Mouse (Mus musculus) megakaryocyte-erythroid progenitor cell, adult 5-6 weeks (primary cell): ENCODE data around the gene Izumo4. TPM values are rescaled to one million over a fixed set of nuclear protein-coding genes. Genes with fewer than 3 reads are reported as not detected.

Experiments used
- ATAC-seq: replicated peaks from 2 replicates; pipeline ENCODE4 v1.8.0; 2016; ENCODE audit warnings: mild to moderate bottlenecking, inconsistent platforms; ENCODE audit not compliant: severe bottlenecking, poor library complexity, low FRiP score, low TSS enrichment
- total RNA-seq, 2 experiments: library from RNA; stranded (forward) in 1 of 2; stranded (reverse) in 1 of 2; fragments of 200-1000, 215-1000 nt in 1 of 2; fragments of >200 nt in 1 of 2; fragmentation: Nextera tagmentation in 1 of 2; gene quantifications; 2 replicates each; pipeline ENCODE4 v1.2.3; 2014 to 2017

Gene Izumo4
- total RNA-seq, 2 experiments from 2014 or later = 3.0 to 26.4 TPM

- ATAC-seq = no peak
These were observed 33.4 kb upstream of the Izumo4 start for GRCm38 (mm10) chr10:80668614-80669013.

DNA sequence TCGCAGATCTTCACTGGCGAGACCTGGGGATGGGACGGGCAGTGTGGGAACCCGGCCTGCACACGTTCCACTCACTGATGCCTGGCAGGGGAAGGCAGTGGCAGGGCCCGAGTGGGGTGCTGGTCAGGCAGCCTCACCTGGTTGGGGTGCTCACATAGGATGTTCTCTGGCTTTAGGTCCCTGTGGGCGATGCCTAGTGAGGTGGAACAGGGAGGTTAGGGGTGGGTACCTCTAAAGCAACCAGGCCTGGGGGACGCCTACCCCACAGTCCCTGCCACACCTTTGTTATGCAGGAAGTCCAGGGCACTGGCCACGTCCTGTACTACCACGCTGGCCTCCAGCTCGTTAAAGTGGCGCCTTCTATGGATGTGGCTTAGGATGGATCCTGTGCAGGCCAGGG lies 33.0 kb upstream of the Izumo4 start:
- ATAC-seq = no peak

GRCm38 (mm10) chr10:80669737-80670485 lies 32.1 kb upstream of the Izumo4 start:
- ATAC-seq = no peak

GRCm38 (mm10) chr10:80670531-80670930 lies 31.5 kb upstream of the Izumo4 start:
- ATAC-seq = no peak

DNA sequence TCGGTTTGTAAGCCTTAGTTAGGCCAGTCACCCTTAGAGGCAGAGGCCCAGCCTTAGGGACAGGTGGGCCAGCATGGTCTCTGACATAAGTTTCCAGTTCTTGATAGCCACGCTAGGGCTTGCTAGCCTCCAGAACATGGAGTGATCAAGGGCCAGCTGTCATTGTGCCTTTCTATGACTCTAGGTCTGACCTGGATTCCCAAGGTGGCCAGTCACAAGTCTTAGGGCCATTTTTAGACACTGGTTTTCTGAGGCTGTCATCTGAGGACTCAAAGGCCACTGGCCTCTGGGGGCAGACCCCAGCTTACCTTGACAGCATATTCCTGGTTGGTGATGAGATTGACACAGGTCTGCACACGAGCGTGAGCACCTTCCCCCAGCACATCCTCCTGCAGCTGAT lies 30.7 kb upstream of the Izumo4 start:
- no peak for ATAC-seq

DNA sequence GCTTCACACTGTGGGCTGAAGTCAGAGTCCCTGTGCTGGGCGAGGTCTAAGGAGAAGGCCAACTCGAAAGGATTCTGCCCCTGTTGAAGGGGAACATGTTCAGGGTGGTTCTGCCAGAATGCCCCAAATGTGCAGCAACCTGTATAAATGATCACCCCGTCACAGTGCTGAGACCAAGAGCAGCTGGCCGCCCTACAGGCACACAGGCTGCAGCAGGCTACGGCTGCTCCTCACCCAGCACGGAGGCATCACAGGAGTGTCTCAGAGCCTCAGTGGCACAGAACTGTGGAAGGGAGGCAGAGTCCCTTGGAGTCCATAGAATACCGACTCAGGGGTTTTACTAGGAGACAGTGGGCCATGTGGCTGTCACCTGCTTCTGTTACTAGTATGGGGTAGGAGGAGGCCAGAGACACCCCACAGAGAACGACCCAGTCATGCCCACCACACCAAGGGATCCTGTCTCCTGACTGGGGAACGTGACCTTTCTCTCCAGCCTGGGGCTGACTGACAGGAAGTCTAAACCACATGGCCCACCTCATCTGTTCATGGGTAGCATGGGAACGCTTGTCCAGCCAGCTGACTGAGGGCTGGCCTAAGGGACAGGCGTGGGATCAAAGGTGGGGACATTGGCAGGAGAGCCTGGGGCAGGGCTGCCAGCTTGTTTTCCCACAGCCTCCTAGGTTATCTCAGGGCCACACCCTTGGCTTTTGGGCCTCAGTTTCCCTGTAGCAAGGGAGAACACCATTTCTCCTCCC lies 29.9 kb upstream of the Izumo4 start:
- no peak for ATAC-seq

GRCm38 (mm10) chr10:80673690-80674089 lies 28.3 kb upstream of the Izumo4 start:
- ATAC-seq = no peak

DNA sequence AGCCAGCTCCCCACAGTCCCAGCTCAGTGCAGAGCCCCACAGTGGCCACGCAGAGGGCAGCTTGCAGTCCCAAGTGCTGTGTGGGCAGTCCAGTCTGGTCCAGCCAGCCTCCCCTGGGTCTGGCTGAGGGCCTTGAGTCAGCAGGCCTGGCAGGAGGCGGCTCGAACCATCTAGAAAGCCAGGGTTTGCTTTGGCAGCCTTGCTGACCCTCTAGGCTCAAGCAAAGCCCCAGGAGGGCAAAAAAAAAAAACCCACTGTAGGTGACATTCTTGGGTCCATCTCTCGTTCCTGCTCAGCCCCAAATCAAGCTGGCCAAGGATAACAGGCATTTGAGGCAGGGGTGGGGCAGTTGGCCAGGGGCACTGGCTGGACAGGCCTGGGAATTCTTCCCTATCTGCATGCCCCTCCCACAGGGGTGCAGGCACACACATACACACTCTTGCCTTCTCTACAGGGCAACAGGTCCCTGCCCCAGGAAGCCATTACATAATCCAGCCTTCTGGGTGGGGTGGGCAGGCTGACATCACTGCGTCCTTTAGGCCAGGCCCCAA lies 27.7 kb upstream of the Izumo4 start:
- ATAC-seq = no peak

DNA sequence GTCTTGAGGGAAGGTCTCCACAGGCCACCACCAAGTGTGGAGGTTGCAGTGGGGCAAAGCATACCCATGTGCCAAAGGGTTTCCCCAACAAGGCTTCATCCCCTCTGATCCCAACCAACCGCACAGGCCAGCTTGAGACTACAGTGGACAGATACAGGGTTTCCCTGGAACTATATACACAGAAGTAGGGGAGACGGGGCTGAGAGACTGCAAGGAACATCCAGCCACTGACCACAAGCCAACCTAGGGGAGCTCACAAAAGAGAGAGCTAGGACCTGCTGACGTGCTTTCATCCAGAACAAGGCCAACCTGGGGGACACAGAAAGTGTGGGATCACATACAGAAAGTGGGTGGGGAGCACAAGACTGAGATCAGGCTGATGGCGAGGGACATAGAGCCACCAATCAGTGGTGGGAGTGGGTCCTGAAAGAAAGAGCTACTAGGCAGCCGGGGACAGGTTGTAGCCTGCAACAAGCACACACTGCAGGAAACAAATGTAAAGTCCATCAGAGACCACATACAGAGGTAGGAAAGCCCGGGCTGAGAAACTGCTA lies 27.1 kb upstream of the Izumo4 start:
- ATAC-seq = no peak

- no peak for ATAC-seq
These were observed 26.4 kb upstream of the Izumo4 start for GRCm38 (mm10) chr10:80675405-80676197.

DNA sequence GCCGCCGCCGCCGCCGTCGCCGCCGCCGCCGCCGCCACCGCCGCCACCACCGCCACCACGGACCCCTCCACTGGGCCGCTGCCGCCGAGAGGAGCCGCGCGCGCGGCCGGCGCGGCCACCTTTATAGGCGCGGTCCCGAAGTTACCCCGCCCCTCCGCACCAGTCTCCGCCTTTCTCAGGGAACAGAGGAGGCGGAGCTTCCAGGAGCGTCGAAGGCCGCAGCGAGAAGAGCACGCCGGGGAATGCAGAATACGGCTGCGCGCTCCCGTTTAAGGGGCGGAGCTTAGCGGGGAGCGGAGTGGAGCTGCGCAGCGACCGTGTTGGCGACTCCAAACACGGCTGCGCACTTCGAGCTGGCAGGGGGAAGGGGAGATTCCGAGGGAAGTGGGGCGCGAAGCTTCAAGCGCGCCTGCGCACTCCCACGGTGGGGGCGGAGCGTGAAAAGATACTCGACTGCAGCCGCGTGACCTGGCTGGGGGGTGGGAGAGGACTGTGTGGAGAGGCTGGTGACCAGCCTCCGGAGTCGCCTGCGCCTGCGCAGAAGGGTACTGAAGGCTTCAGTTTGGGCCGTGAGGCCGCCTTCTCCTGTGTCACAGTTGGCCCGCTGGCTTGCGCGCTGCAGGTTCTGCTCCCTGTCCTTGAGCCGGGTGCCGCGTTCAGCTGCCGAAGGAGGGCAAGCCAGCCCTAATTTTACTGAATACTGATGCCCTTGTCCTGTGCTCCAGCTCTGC lies 25.6 kb upstream of the Izumo4 start:
- peak; percentile 62 for ATAC-seq

DNA sequence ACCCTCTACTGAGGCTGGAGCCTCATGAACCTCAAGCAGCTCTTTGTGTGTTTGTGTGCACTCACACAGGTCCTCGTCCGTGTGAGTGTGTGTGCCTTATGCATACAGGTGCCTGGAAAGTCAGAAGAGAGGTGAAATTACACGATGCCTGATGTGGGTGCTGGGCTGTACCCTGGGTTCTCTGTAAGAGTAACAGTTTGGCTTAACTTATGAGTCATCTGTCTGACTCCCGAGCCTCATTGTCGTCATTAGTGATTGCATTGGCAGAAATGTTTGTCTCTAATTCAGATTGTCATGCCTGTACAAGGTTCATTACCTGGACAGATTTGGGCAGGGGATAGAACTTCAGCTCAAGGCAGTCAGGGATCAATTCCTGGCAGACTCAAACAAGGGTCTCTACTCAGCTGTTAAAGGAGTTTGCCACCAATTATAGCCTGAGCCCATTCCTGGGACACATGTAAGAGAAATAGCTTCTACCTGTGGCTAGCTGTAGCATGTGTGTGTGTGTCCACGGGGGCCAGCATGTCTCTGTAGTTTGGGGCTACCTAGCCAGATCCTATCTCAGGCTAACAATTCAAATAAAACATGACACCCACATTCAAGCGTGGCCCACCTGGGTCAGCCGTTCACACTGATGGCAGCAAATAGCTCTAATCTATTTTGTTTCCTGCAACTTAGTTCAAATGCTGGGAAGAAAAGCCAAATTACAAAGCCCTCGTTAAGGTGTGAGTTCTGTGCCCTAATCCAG lies 24.7 kb upstream of the Izumo4 start:
- ATAC-seq = no peak

DNA sequence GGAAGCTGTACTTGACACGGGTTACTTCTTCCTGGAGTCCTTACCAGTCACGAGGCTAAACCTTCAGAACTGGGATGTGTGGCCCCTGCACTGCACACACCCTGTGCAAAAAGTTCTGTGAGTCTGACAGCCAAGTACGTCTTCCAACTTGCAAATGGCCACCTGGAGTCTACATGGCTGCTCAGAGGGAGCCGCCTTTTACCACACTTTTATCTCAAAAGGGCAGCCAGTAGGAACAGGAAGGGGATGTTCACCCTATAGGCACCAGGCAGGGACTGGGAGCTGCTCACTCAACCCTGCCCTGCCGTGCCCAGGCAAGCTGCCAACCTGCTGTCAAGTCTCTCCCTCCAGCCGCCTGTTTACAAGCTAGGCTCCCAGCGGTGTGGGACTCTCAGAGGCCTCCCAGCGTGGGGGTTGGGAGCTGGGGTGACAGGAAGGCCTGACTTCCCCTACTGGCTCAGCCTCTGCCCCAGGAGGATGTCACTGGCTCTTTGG lies 24.0 kb upstream of the Izumo4 start, which contains the start of gene Mknk2:
Gene Mknk2 (minus strand): TSS at position 171 of the 495 bp plus-strand sequence.
- peak; percentile 77 for ATAC-seq

DNA sequence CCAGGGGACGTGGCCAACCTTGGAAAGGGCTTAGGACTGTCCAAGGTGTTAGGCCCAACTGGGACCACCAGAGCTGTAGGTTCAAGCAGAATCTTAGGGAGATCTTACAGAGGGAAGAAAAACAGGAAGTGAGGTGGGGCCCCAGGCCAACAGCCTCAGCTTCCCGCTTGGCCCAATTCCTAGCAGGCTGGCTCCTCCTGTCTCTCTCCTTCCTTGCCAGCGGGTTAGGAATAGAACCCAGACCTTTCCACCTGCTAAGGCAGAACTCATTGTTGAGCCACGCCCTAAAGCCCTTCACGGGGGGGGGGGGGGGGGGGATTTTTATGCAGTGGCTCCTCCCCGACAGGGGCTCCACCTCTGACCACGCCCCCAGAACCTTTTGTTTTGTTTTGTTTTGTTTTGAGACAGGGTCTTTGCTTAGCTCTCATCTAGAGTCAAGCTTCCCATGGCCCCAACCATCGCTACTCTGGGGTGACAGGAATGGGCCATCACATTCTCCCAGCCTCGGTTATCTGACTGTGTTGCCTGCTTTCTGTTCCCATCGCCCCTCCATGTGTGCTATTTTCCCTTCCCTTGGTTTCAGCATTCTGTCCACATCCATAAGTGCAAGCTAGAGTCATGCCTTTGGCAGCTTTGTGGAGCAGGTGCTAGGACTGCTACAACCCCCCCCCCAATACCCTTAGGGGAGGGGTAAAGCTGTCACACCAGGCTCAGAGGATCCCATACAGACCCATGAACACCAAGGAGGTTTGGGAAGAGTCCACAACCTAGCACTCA lies 23.2 kb upstream of the Izumo4 start:
- ATAC-seq = no peak

GRCm38 (mm10) chr10:80679556-80680259 lies 22.3 kb upstream of the Izumo4 start:
- no peak for ATAC-seq

DNA sequence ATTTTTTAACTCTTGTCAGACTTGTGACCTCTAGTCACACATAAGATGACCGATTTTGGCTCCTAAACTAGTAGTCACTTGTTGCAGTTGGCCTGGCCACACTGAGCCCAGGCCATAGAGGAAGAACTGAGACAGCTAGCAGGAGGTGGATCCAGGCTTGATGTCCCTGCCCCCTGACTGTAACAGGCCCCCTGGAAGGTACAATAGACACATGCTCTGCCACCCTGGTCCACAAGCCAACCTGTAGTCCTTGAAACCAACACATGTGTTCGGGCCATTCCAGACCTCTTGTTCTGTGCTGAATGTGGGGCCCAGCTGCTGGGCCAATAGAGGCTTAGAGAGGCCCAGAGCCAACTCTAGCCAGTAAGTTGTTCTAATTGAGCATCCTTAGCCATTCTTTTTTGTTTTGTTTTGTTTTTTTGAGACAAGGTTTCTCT lies 21.7 kb upstream of the Izumo4 start:
- no peak for ATAC-seq

GRCm38 (mm10) chr10:80682003-80682402 lies 20.0 kb upstream of the Izumo4 start:
- no peak for ATAC-seq
